In the genomic region with DNA sequence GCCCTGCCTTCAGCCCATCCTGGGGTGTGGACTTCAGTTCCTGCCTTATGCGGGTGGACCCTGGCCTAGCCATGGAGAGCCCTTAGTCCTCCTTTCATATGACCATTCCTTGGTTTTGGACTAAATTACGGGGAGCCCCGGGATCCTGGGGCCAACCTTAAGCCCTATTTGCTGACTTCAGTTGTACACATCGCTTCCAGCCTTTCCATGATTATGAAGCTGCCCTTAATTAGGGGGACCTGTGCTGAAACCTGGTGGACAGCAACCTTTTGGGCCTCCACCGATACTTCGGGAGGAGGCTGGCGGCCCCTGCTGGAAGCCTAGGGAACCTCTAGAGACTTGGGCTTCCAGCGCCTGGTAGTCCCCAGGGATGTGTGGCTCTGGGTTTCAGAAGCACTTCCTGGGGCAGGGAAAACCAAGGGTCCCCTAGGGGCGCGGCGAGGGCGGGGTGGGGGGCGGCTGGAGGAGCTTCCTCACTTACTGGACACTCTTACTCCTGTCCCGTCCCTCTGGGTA, we compare ENCODE assay signal across 9 mouse cellular contexts. TPM values are rescaled to one million over a fixed set of nuclear protein-coding genes. Genes with fewer than 3 reads are reported as not detected.
DNase-seq lines count a peak whose midpoint lies in the region; ATAC-seq and TF ChIP-seq lines count a peak whose summit lies in the region.
"Had no signal": no experiment of that assay in that cellular context is flagged by ENCODE, and none has a peak within 500 bp of the region (broad histone marks: within the 10 kb centered on the region; RNA-seq: fewer than 3 reads in every experiment).

No protein-coding gene starts in this region.

- H3K4me1 ChIP-seq in embryonic facial prominence, embryonic 14.5 days (ENCODE audit: control insufficient read depth, insufficient read depth, low read length), result no peaks in the 10 kb centered on the region
- H3K4me1 ChIP-seq in hindbrain, postnatal 0 days (ENCODE audit: insufficient read depth, low read length), result no peaks in the 10 kb centered on the region
- no peaks in the 10 kb centered on the region; the same call in 1 of the 2 replicates for H3K4me1 ChIP-seq in midbrain, postnatal 0 days (ENCODE audit: insufficient read depth, low read length)

- no peaks in the 10 kb centered on the region for H3K36me3 ChIP-seq in embryonic facial prominence, embryonic 14.5 days (ENCODE audit: control insufficient read depth, insufficient read depth, low read length)
- H3K36me3 ChIP-seq in hindbrain, postnatal 0 days (ENCODE audit: insufficient read depth, low read length), result no peaks in the 10 kb centered on the region
- H3K36me3 ChIP-seq in midbrain, postnatal 0 days (ENCODE audit: insufficient read depth, low read length), result peaks cover 8% of the 10 kb centered on the region; the same call in 1 of the 2 replicates

- H3K4me3 ChIP-seq in embryonic facial prominence, embryonic 14.5 days (ENCODE audit: low read depth, low read length), result no peak overlapping the region
- H3K4me3 ChIP-seq in hindbrain, postnatal 0 days (ENCODE audit: low read length), result no peak overlapping the region
- H3K4me3 ChIP-seq in left cerebral cortex, adult 2 months, result no peak overlapping the region
- no peak overlapping the region for H3K4me3 ChIP-seq in midbrain, postnatal 0 days (ENCODE audit: low read depth, low read length)

- no peak overlapping the region for H3K4me2 ChIP-seq in embryonic facial prominence, embryonic 14.5 days (ENCODE audit: low read depth, low read length)
- no peak overlapping the region for H3K4me2 ChIP-seq in hindbrain, postnatal 0 days (ENCODE audit: low read depth, low read length)
- H3K4me2 ChIP-seq in midbrain, postnatal 0 days (ENCODE audit: low read depth, low read length, poor library complexity, severe bottlenecking), result no peak overlapping the region

- no peak overlapping the region for H3K9ac ChIP-seq in embryonic facial prominence, embryonic 14.5 days (ENCODE audit: low read depth, low read length)
- H3K9ac ChIP-seq in hindbrain, postnatal 0 days (replicated peaks; ENCODE audit: low read length), result no peak overlapping the region
- no peak overlapping the region for H3K9ac ChIP-seq in midbrain, postnatal 0 days (replicated peaks; ENCODE audit: low read length, poor library complexity, severe bottlenecking)

- DNase-seq in gastrocnemius, postnatal 10 days, result peak; percentile 64
- DNase-seq in gastrocnemius, adult 18-20 months (ENCODE audit: low spot score), result no peak
- DNase-seq in adipocyte (ENCODE audit: low spot score), result peak; percentile 30
- peak; percentile 79 for DNase-seq in embryonic facial prominence, embryonic 14.5 days (ENCODE audit: low spot score)
- peak; percentile 78 for DNase-seq in hindbrain, postnatal 0 days (ENCODE audit: low spot score)
- peak; percentile 47 to 49 for DNase-seq in left cerebral cortex, adult 2 months (ENCODE audit: extremely low spot score in 1 of 2, low spot score in 2 of 2)
- peak; percentile 70 for DNase-seq in midbrain, postnatal 0 days (ENCODE audit: low spot score)
- DNase-seq in thymus, postnatal 36 days, result peak; percentile 28 to 35

- WGBS in embryonic facial prominence, embryonic 14.5 days, result 4% methylated on average over 13 of the region's 14 CpGs
- WGBS in hindbrain, postnatal 0 days, result 8% methylated on average over 14 of the region's 14 CpGs
- 4% methylated on average over 14 of the region's 14 CpGs for WGBS in midbrain, postnatal 0 days

- intact Hi-C loops in left cerebral cortex, adult 2 months (cut with DNase I), result loop anchor here (2.0 kb wide), 1 partner anchor 72 kb away; no protein-coding TSS in a partner anchor

- ATAC-seq in embryonic facial prominence, embryonic 14.5 days (ENCODE audit: low read depth), result 0 out of 2 replicates have a peak, but pooled peaks have one; percentile 5
- peak; percentile 38; the same call in 1 of the 2 replicates for ATAC-seq in hindbrain, postnatal 0 days
- no peak for ATAC-seq in midbrain, postnatal 0 days (ENCODE audit: low FRiP score)

- H3K27me3 ChIP-seq in embryonic facial prominence, embryonic 14.5 days (replicated peaks; ENCODE audit: control insufficient read depth, insufficient read depth, low read length), result peaks cover 72% of the 10 kb centered on the region
- peaks cover 38% of the 10 kb centered on the region for H3K27me3 ChIP-seq in hindbrain, postnatal 0 days (ENCODE audit: insufficient read depth, low read length)
- peaks cover 29% of the 10 kb centered on the region for H3K27me3 ChIP-seq in midbrain, postnatal 0 days (ENCODE audit: insufficient read depth, low read length)

- no peak overlapping the region for H3K27ac ChIP-seq in embryonic facial prominence, embryonic 14.5 days (replicated peaks; ENCODE audit: low read depth, low read length)
- H3K27ac ChIP-seq in hindbrain, postnatal 0 days, result no peak overlapping the region
- H3K27ac ChIP-seq in left cerebral cortex, adult 2 months, result no peak overlapping the region
- no peak overlapping the region for H3K27ac ChIP-seq in midbrain, postnatal 0 days (ENCODE audit: low read depth, low read length)

- peak; percentile 71 for TF ChIP-seq CTCF in hindbrain, postnatal 0 days (IDR thresholded peaks at IDR 0.05; ENCODE audit: low read depth)
- peak; percentile 69 for TF ChIP-seq CTCF in left cerebral cortex, adult 2 months (IDR thresholded peaks at IDR 0.05)
- peak; percentile 77 for TF ChIP-seq CTCF in midbrain, postnatal 0 days (IDR thresholded peaks at IDR 0.05)

- no peaks in the 10 kb centered on the region for H3K9me3 ChIP-seq in embryonic facial prominence, embryonic 14.5 days (ENCODE audit: control insufficient read depth, low read length)
- no peaks in the 10 kb centered on the region for H3K9me3 ChIP-seq in hindbrain, postnatal 0 days (ENCODE audit: low read length)
- H3K9me3 ChIP-seq in midbrain, postnatal 0 days (ENCODE audit: low read length), result no peaks in the 10 kb centered on the region

RNA-seq across cellular contexts. Expression of gene Cpxm1, which starts 34.8 kb away (rescaled TPM):
- 10 to 100 TPM; 17.5 to 19.8 TPM for total RNA-seq in gastrocnemius, postnatal 10 days (2021)
- total RNA-seq in gastrocnemius, adult 18-20 months (2021), result 1 to 10 TPM; 2.2 to 2.4 TPM
- polyA plus RNA-seq in embryonic facial prominence, embryonic 14.5 days (2014; fragmentation: Nextera tagmentation; extraction: Ambion mirVana), result 94.8 and 106 TPM in 2 replicates
- total RNA-seq in hindbrain, postnatal 0 days (2014; rRNA removed), result 28.2 and 36.5 TPM in 2 replicates
- polyA plus RNA-seq in hindbrain, postnatal 0 days (2015; fragmentation: Nextera tagmentation; extraction: Ambion mirVana), result 31.9 and 32.9 TPM in 2 replicates
- 1 to 10 TPM; 5.5 to 6.4 TPM for total RNA-seq in left cerebral cortex, adult 2 months (2021)
- total RNA-seq in midbrain, postnatal 0 days (2014; rRNA removed), result 25.4 and 26.2 TPM in 2 replicates
- 32.4 and 35.3 TPM in 2 replicates for polyA plus RNA-seq in midbrain, postnatal 0 days (2015; fragmentation: Nextera tagmentation; extraction: Ambion mirVana)

RNA-seq across cellular contexts. Expression of gene Gm28372, which starts 42.5 kb away (rescaled TPM):
- total RNA-seq in gastrocnemius, postnatal 10 days (2021), result not detected
- total RNA-seq in gastrocnemius, adult 18-20 months (2021), result not detected
- not detected in 2 replicates for polyA plus RNA-seq in embryonic facial prominence, embryonic 14.5 days (2014; fragmentation: Nextera tagmentation; extraction: Ambion mirVana)
- not detected in 2 replicates for total RNA-seq in hindbrain, postnatal 0 days (2014; rRNA removed)
- 0.20 TPM in 2 replicates for polyA plus RNA-seq in hindbrain, postnatal 0 days (2015; fragmentation: Nextera tagmentation; extraction: Ambion mirVana)
- not detected for total RNA-seq in left cerebral cortex, adult 2 months (2021)
- not detected in 2 replicates for total RNA-seq in midbrain, postnatal 0 days (2014; rRNA removed)
- polyA plus RNA-seq in midbrain, postnatal 0 days (2015; fragmentation: Nextera tagmentation; extraction: Ambion mirVana), result 0.15 TPM in 1 of 2 replicates, not detected in the other
- total RNA-seq: left cerebral cortex, postnatal 36 days had no signal

RNA-seq across cellular contexts. Expression of gene 1700020A23Rik, which starts 42.5 kb away (rescaled TPM):
- not detected for total RNA-seq in gastrocnemius, postnatal 10 days (2021)
- total RNA-seq in gastrocnemius, adult 18-20 months (2021), result not detected
- polyA plus RNA-seq in embryonic facial prominence, embryonic 14.5 days (2014; fragmentation: Nextera tagmentation; extraction: Ambion mirVana), result not detected in 2 replicates
- not detected in 2 replicates for total RNA-seq in hindbrain, postnatal 0 days (2014; rRNA removed)
- 0.49 TPM in 1 of 2 replicates, not detected in the other for polyA plus RNA-seq in hindbrain, postnatal 0 days (2015; fragmentation: Nextera tagmentation; extraction: Ambion mirVana)
- total RNA-seq in left cerebral cortex, adult 2 months (2021), result not detected
- not detected in 2 replicates for total RNA-seq in midbrain, postnatal 0 days (2014; rRNA removed)
- 0.93 TPM in 1 of 2 replicates, not detected in the other for polyA plus RNA-seq in midbrain, postnatal 0 days (2015; fragmentation: Nextera tagmentation; extraction: Ambion mirVana)
- total RNA-seq: left cerebral cortex, postnatal 36 days had no signal

RNA-seq across cellular contexts. Expression of gene Tmem239, which starts 43.7 kb away (rescaled TPM):
- not detected for total RNA-seq in gastrocnemius, postnatal 10 days (2021)
- not detected for total RNA-seq in gastrocnemius, adult 18-20 months (2021)
- polyA plus RNA-seq in embryonic facial prominence, embryonic 14.5 days (2014; fragmentation: Nextera tagmentation; extraction: Ambion mirVana), result not detected in 2 replicates
- total RNA-seq in hindbrain, postnatal 0 days (2014; rRNA removed), result not detected in 2 replicates
- polyA plus RNA-seq in hindbrain, postnatal 0 days (2015; fragmentation: Nextera tagmentation; extraction: Ambion mirVana), result not detected in 2 replicates
- not detected for total RNA-seq in left cerebral cortex, adult 2 months (2021)
- total RNA-seq in midbrain, postnatal 0 days (2014; rRNA removed), result not detected in 2 replicates
- polyA plus RNA-seq in midbrain, postnatal 0 days (2015; fragmentation: Nextera tagmentation; extraction: Ambion mirVana), result 0.12 TPM in 1 of 2 replicates, not detected in the other
- total RNA-seq: left cerebral cortex, postnatal 36 days had no signal
